In the genomic region with DNA sequence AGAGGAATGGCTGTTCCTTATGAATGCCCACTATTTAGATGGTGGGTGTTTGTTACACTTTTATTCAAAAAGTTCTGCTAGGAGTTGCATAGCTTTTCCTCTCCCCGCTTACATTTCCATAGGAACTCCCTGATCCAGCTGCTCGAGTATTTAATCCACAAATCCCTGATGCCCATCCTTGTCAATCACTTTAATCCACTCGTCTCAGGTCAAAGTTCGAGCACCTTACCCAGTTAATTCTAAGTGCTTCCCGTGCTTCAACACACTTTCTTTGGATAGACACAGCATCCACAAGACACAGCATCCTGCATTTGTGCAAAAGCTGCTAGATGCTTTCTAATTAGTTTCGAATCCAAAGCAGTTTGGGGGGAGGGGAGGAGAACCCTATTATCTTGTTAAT, we compare ENCODE assay signal across 8 mouse cellular contexts. TPM values are rescaled to one million over a fixed set of nuclear protein-coding genes. Genes with fewer than 3 reads are reported as not detected.
DNase-seq lines count a peak whose midpoint lies in the region; ATAC-seq and TF ChIP-seq lines count a peak whose summit lies in the region.

No protein-coding gene starts in this region.

- no peak overlapping the region for H3K27ac ChIP-seq in hindbrain, embryonic 12.5 days
- no peak overlapping the region for H3K27ac ChIP-seq in hindbrain, embryonic 16.5 days (ENCODE audit: low read depth, low read length)
- H3K27ac ChIP-seq in brown adipose tissue, adult 24 weeks (replicated peaks; ENCODE audit: low read depth, low read length): peak overlapping the region; percentile 74
- no peak overlapping the region for H3K27ac ChIP-seq in forebrain, embryonic 14.5 days (ENCODE audit: low read depth, low read length)
- no peak overlapping the region for H3K27ac ChIP-seq in midbrain, postnatal 0 days (ENCODE audit: low read depth, low read length)

- no peak overlapping the region for H3K4me3 ChIP-seq in hindbrain, embryonic 12.5 days
- no peak overlapping the region for H3K4me3 ChIP-seq in hindbrain, embryonic 16.5 days (ENCODE audit: low read length)
- H3K4me3 ChIP-seq in brown adipose tissue, adult 24 weeks (ENCODE audit: insufficient read depth, low read depth, low read length): peak overlapping the region; percentile 91
- H3K4me3 ChIP-seq in forebrain, embryonic 14.5 days (ENCODE audit: low read depth, low read length): no peak overlapping the region
- H3K4me3 ChIP-seq in midbrain, postnatal 0 days (ENCODE audit: low read depth, low read length): no peak overlapping the region

- peak; percentile 6 for DNase-seq in forebrain, embryonic 14.5 days (ENCODE audit: low spot score)
- no peak for DNase-seq in midbrain, postnatal 0 days (ENCODE audit: low spot score)
- no peak for DNase-seq in c-Kit-positive CD71-positive TER-119-positive erythroid progenitor cells, embryonic 14.5 days (ENCODE audit: low spot score)
- DNase-seq in cerebellum, postnatal 10 days: no peak
- DNase-seq in gastrocnemius, postnatal 36 days: no peak

- H3K9me3 ChIP-seq in hindbrain, embryonic 12.5 days (replicated peaks): no peaks in the 10 kb centered on the region
- H3K9me3 ChIP-seq in hindbrain, embryonic 16.5 days (ENCODE audit: control insufficient read depth, low read length): no peaks in the 10 kb centered on the region
- H3K9me3 ChIP-seq in forebrain, embryonic 14.5 days (replicated peaks; ENCODE audit: control insufficient read depth, low read length): no peaks in the 10 kb centered on the region
- no peaks in the 10 kb centered on the region for H3K9me3 ChIP-seq in midbrain, postnatal 0 days (ENCODE audit: low read length)

- ATAC-seq in hindbrain, embryonic 12.5 days (ENCODE audit: low FRiP score): no peak
- no peak for ATAC-seq in hindbrain, embryonic 16.5 days
- ATAC-seq in forebrain, embryonic 14.5 days: no peak
- ATAC-seq in midbrain, postnatal 0 days (ENCODE audit: low FRiP score): no peak

- H3K36me3 ChIP-seq in hindbrain, embryonic 12.5 days: no peaks in the 10 kb centered on the region
- no peaks in the 10 kb centered on the region for H3K36me3 ChIP-seq in hindbrain, embryonic 16.5 days (ENCODE audit: control insufficient read depth, insufficient read depth, low read length)
- no peaks in the 10 kb centered on the region for H3K36me3 ChIP-seq in forebrain, embryonic 14.5 days (ENCODE audit: control insufficient read depth, insufficient read depth, low read length)
- H3K36me3 ChIP-seq in midbrain, postnatal 0 days (ENCODE audit: insufficient read depth, low read length): no peaks in the 10 kb centered on the region

- no peak for TF ChIP-seq CTCF in midbrain, postnatal 0 days (IDR thresholded peaks at IDR 0.05)

- peaks cover 3% of the 10 kb centered on the region; the same call in 1 of the 2 replicates for H3K27me3 ChIP-seq in hindbrain, embryonic 12.5 days
- no peaks in the 10 kb centered on the region for H3K27me3 ChIP-seq in hindbrain, embryonic 16.5 days (replicated peaks; ENCODE audit: control insufficient read depth, insufficient read depth, low read length)
- H3K27me3 ChIP-seq in forebrain, embryonic 14.5 days (replicated peaks; ENCODE audit: control insufficient read depth, insufficient read depth, low read length): no peaks in the 10 kb centered on the region
- no peaks in the 10 kb centered on the region for H3K27me3 ChIP-seq in midbrain, postnatal 0 days (ENCODE audit: insufficient read depth, low read length)

- peaks cover 20% of the 10 kb centered on the region for H3K4me1 ChIP-seq in hindbrain, embryonic 12.5 days
- H3K4me1 ChIP-seq in hindbrain, embryonic 16.5 days (ENCODE audit: control insufficient read depth, insufficient read depth, low read depth, low read length): peaks cover 10% of the 10 kb centered on the region
- H3K4me1 ChIP-seq in brown adipose tissue, adult 24 weeks (ENCODE audit: control insufficient read depth, insufficient read depth, insufficient read length, low read length): peaks cover 4% of the 10 kb centered on the region; the same call in 1 of the 2 replicates
- 0 out of 2 replicates have a peak, but pooled peaks cover 5% of the 10 kb centered on the region for H3K4me1 ChIP-seq in forebrain, embryonic 14.5 days (ENCODE audit: control insufficient read depth, insufficient read depth, low read length)
- H3K4me1 ChIP-seq in midbrain, postnatal 0 days (ENCODE audit: insufficient read depth, low read length): 0 out of 2 replicates have a peak, but pooled peaks cover 5% of the 10 kb centered on the region

- intact Hi-C loops in gastrocnemius, postnatal 36 days (cut with DNase I): no loop called here

- WGBS in hindbrain, embryonic 12.5 days: 54% methylated on average over 6 of the region's 6 CpGs
- 42% methylated on average over 6 of the region's 6 CpGs for WGBS in hindbrain, embryonic 16.5 days
- 17% methylated on average over 6 of the region's 6 CpGs for WGBS in forebrain, embryonic 14.5 days
- WGBS in midbrain, postnatal 0 days: 20% methylated on average over 6 of the region's 6 CpGs

- H3K9ac ChIP-seq in hindbrain, embryonic 12.5 days: no peak overlapping the region
- H3K9ac ChIP-seq in hindbrain, embryonic 16.5 days (ENCODE audit: low read depth, low read length): no peak overlapping the region
- no peak overlapping the region for H3K9ac ChIP-seq in forebrain, embryonic 14.5 days (ENCODE audit: low read length)
- H3K9ac ChIP-seq in midbrain, postnatal 0 days (replicated peaks; ENCODE audit: low read length, poor library complexity, severe bottlenecking): no peak overlapping the region

- peak overlapping the region; percentile 85 for H3K4me2 ChIP-seq in hindbrain, embryonic 12.5 days (replicated peaks)
- no peak overlapping the region for H3K4me2 ChIP-seq in hindbrain, embryonic 16.5 days (ENCODE audit: low read length)
- H3K4me2 ChIP-seq in forebrain, embryonic 14.5 days (ENCODE audit: low read length): peak overlapping the region; percentile 84; the same call in 1 of the 2 replicates
- 0 out of 2 replicates have a peak overlapping the region, but pooled peaks have one; percentile 85 for H3K4me2 ChIP-seq in midbrain, postnatal 0 days (ENCODE audit: low read depth, low read length, poor library complexity, severe bottlenecking)

RNA-seq across cellular contexts. Expression of a gene that starts 1.5 kb away (rescaled TPM):
- polyA plus RNA-seq in hindbrain, embryonic 12.5 days (2016; fragmentation: Nextera tagmentation; extraction: Ambion mirVana): 56.9 and 58.9 TPM in 2 replicates
- 26.1 and 31.1 TPM in 2 replicates for polyA plus RNA-seq in hindbrain, embryonic 16.5 days (2015; fragmentation: Nextera tagmentation; extraction: Ambion mirVana)
- polyA plus RNA-seq in brown adipose tissue, adult 24 weeks (2012; ENCODE audit: insufficient read depth, insufficient read length, missing spikeins): 1,641 and 1,655 TPM in 2 replicates
- 31.1 and 34.1 TPM in 2 replicates for polyA plus RNA-seq in forebrain, embryonic 14.5 days (2014; fragmentation: Nextera tagmentation; extraction: Ambion mirVana)
- total RNA-seq in midbrain, postnatal 0 days (2014; rRNA removed): 18.9 and 21.5 TPM in 2 replicates
- 32.2 and 35.1 TPM in 2 replicates for polyA plus RNA-seq in midbrain, postnatal 0 days (2015; fragmentation: Nextera tagmentation; extraction: Ambion mirVana)
- total RNA-seq in gastrocnemius, postnatal 36 days (2021): 100 to 1,000 TPM; 176 to 189 TPM

RNA-seq across cellular contexts. Expression of a gene that starts 32.6 kb away (rescaled TPM):
- polyA plus RNA-seq in hindbrain, embryonic 12.5 days (2016; fragmentation: Nextera tagmentation; extraction: Ambion mirVana): 3.3 and 3.6 TPM in 2 replicates
- polyA plus RNA-seq in hindbrain, embryonic 16.5 days (2015; fragmentation: Nextera tagmentation; extraction: Ambion mirVana): 9.4 and 10.2 TPM in 2 replicates
- 28.2 and 36.0 TPM in 2 replicates for polyA plus RNA-seq in brown adipose tissue, adult 24 weeks (2012; ENCODE audit: insufficient read depth, insufficient read length, missing spikeins)
- polyA plus RNA-seq in forebrain, embryonic 14.5 days (2014; fragmentation: Nextera tagmentation; extraction: Ambion mirVana): 3.4 and 5.0 TPM in 2 replicates
- 15.2 and 17.6 TPM in 2 replicates for total RNA-seq in midbrain, postnatal 0 days (2014; rRNA removed)
- 14.0 and 14.3 TPM in 2 replicates for polyA plus RNA-seq in midbrain, postnatal 0 days (2015; fragmentation: Nextera tagmentation; extraction: Ambion mirVana)
- 10 to 100 TPM; 11.1 to 11.6 TPM for total RNA-seq in gastrocnemius, postnatal 36 days (2021)

Comparison
In these comparisons a context has a peak if more than half of its experiments do, and no peak if none do; other contexts are left out.
1. RNA of a gene that starts 1.5 kb away (polyA plus RNA-seq): 1,641 to 1,655 TPM in brown adipose tissue, adult 24 weeks; 56.9 to 58.9 TPM in hindbrain, embryonic 12.5 days, 31.1 to 34.1 TPM in forebrain, embryonic 14.5 days, 32.2 to 35.1 TPM in midbrain, postnatal 0 days and 26.1 to 31.1 TPM in hindbrain, embryonic 16.5 days; every median in the first group is over 10 times any median in the second.